Mouse (Mus musculus) adrenal gland (tissue): Measurements from ENCODE around the gene Krba1.

ENCODE experiments used
- intact Hi-C: fragments of 180-260 bp; cut with DNase I; formaldehyde crosslinking; loops from one replicate; pipeline ENCODE4 v1.15.1; 2025

Krba1 gene

GRCm38 (mm10) chr6:48423336-48423735 is 27.9 kb downstream of the Krba1 start:
- intact Hi-C loops, result no loop called here

- intact Hi-C loops, result no loop called here
These were observed 28.7 kb downstream of the Krba1 start for GRCm38 (mm10) chr6:48424074-48424473.

- intact Hi-C loops, result no loop called here
These were observed 31.6 kb downstream of the Krba1 start for GRCm38 (mm10) chr6:48426956-48427355.

- intact Hi-C loops, result no loop called here
These were observed 33.6 kb downstream of the Krba1 start for GRCm38 (mm10) chr6:48428769-48429557.

GRCm38 (mm10) chr6:48430748-48431147 is 35.4 kb downstream of the Krba1 start:
- intact Hi-C loops, result no loop called here

- intact Hi-C loops, result no loop called here
These were observed 37.8 kb downstream of the Krba1 start for GRCm38 (mm10) chr6:48432893-48433816.

GRCm38 (mm10) chr6:48434651-48435050 is 39.3 kb downstream of the Krba1 start:
- intact Hi-C loops, result no loop called here

- intact Hi-C loops, result no loop called here
These were observed 39.7 kb downstream of the Krba1 start for GRCm38 (mm10) chr6:48435111-48435510.

GRCm38 (mm10) chr6:48435706-48436349 is 40.4 kb downstream of the Krba1 start:
- intact Hi-C loops, result no loop called here

GRCm38 (mm10) chr6:48437679-48438376 is 42.4 kb downstream of the Krba1 start:
- intact Hi-C loops, result no loop called here

- intact Hi-C loops, result no loop called here
These were observed 43.2 kb downstream of the Krba1 start for GRCm38 (mm10) chr6:48438475-48439125.

GRCm38 (mm10) chr6:48439654-48440053 is 44.3 kb downstream of the Krba1 start:
- intact Hi-C loops, result no loop called here

GRCm38 (mm10) chr6:48440306-48441014 is 45.1 kb downstream of the Krba1 start:
- intact Hi-C loops, result no loop called here

GRCm38 (mm10) chr6:48443592-48444309 is 48.4 kb downstream of the Krba1 start:
- intact Hi-C loops, result loop anchor here (2.0 kb wide), 1 partner anchor 49 kb away; the partner anchor contains the start of gene Krba1

- intact Hi-C loops, result loop anchor here (2.0 kb wide), 1 partner anchor 50 kb away; the partner anchor contains the start of gene Krba1
These were observed 49.2 kb downstream of the Krba1 start for GRCm38 (mm10) chr6:48444310-48445180.

- intact Hi-C loops, result loop anchor here (2.0 kb wide), 1 partner anchor 51 kb away; the partner anchor contains the start of gene Krba1
These were observed 50.1 kb downstream of the Krba1 start, which contains the start of gene Zfp467 for GRCm38 (mm10) chr6:48445181-48446101. TSS of gene Zfp467 (minus strand) at chr6:48445825.

GRCm38 (mm10) chr6:48446256-48446655 is 50.9 kb downstream of the Krba1 start:
- intact Hi-C loops, result no loop called here
